Mouse (Mus musculus): ENCODE results near the gene Nos1ap. TPM values are rescaled to one million over a fixed set of nuclear protein-coding genes. Genes with fewer than 3 reads are reported as not detected.

Nos1ap gene
- polyA plus RNA-seq, 1 experiment from 2014 or later = 6.2 TPM

DNA sequence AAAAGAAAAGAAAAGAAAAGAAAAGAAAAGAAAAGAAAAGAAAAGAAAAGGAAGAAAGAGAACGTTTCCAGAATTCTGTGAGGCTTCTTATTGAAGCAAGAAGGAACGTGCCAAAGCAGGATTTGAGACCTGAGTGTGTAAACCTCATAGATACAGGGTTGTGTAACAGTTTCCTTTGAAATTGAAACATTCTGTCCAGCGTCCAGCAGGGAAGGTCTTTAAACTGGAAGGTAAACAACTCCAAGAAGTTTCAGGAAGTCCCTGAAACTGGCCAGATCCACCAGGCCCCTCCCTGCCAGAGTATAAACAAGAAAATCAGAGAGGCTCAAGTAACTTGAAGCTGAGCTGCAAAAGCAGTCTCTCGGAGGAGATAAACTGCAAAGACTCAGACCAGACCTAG, 870 bp upstream of the Nos1ap start:
- no peaks in the 10 kb centered on the region for H3K36me3 ChIP-seq (ENCODE audit: control insufficient read depth, insufficient read depth, low read length)
- H3K27me3 ChIP-seq (replicated peaks; ENCODE audit: control insufficient read depth, insufficient read depth, low read length) = no peaks in the 10 kb centered on the region
- no peak overlapping the region for H3K27ac ChIP-seq (ENCODE audit: low read length)
- no peak overlapping the region for H3K4me2 ChIP-seq (ENCODE audit: low read depth, low read length)
- 48% methylated on average over 4 of the region's 4 CpGs for WGBS
- no peak overlapping the region for H3K4me3 ChIP-seq (ENCODE audit: low read length)
- H3K9me3 ChIP-seq (ENCODE audit: control insufficient read depth, low read length) = peaks cover 4% of the 10 kb centered on the region; the same call in 1 of the 2 replicates
- no peak overlapping the region for H3K9ac ChIP-seq (ENCODE audit: low read depth, low read length)
- H3K4me1 ChIP-seq (ENCODE audit: control insufficient read depth, insufficient read depth, low read length) = peaks cover 8% of the 10 kb centered on the region; the same call in 1 of the 2 replicates
- ATAC-seq = no peak

DNA sequence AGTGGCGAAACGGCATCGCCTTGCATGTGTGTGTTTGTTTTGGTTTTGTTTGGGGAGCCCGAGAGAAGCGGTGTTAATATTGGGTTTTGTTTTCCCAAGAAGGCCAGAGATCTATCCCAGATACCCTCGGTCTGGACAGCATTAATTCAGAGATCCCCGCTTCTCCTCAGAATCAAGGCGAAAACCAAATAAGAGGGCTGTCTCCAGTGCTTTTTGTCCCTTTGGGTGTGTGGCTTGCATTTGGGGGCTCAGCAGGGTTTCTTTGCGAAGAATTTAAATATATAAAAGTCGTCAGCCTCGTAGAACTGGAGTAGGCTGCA, 340 bp upstream of the Nos1ap start:
- 0 out of 2 replicates have a peak overlapping the region, but pooled peaks have one; percentile 34 for H3K27ac ChIP-seq (ENCODE audit: low read length)
- 4% methylated on average over 11 of the region's 11 CpGs for WGBS

DNA sequence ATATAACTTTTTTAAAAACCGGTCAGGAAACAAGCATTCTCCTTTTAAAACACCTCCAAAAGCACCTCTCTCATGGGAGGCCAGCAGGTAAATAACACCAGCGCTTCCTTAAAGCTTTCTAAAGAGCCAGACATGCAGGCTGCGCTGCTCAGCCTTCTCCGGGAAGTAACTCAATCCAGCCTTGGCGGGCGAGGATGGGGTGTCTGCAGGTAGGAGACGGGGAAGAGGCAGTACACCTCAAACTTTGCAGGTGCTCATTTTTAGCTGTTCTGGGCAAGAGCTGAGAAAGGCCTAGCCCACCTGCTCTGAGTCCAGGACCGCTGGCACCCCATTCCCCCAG, 812 bp downstream of the Nos1ap start:
- ATAC-seq = peak; percentile 43
- Histone ChIP-seq H3K4me2 (ENCODE audit: low read depth, low read length) (peak overlapping the region; percentile 97), H3K4me3 (ENCODE audit: low read length) (peak overlapping the region; percentile 69), H3K27me3 (replicated peaks; ENCODE audit: control insufficient read depth, insufficient read depth, low read length) (no peaks in the 10 kb centered on the region), H3K27ac (ENCODE audit: low read length) (no peak overlapping the region), H3K9me3 (ENCODE audit: control insufficient read depth, low read length) (peaks cover 7% of the 10 kb centered on the region; the same call in 1 of the 2 replicates), H3K9ac (ENCODE audit: low read depth, low read length) (peak overlapping the region; percentile 88), H3K4me1 (ENCODE audit: control insufficient read depth, insufficient read depth, low read length) (peaks cover 8% of the 10 kb centered on the region; the same call in 1 of the 2 replicates), H3K36me3 (ENCODE audit: control insufficient read depth, insufficient read depth, low read length) (no peaks in the 10 kb centered on the region)
- WGBS = 5% methylated on average over 8 of the region's 8 CpGs

More for the DNA sequence above, 340 bp upstream of the Nos1ap start:
- H3K36me3 ChIP-seq (ENCODE audit: control insufficient read depth, insufficient read depth, low read length) = no peaks in the 10 kb centered on the region
- H3K9ac ChIP-seq (ENCODE audit: low read depth, low read length) = peak overlapping the region; percentile 88
- no peak for ATAC-seq
- H3K9me3 ChIP-seq (ENCODE audit: control insufficient read depth, low read length) = peaks cover 7% of the 10 kb centered on the region; the same call in 1 of the 2 replicates
- H3K4me3 ChIP-seq (ENCODE audit: low read length) = peak overlapping the region; percentile 69
- H3K27me3 ChIP-seq (replicated peaks; ENCODE audit: control insufficient read depth, insufficient read depth, low read length) = no peaks in the 10 kb centered on the region
- H3K4me1 ChIP-seq (ENCODE audit: control insufficient read depth, insufficient read depth, low read length) = peaks cover 8% of the 10 kb centered on the region; the same call in 1 of the 2 replicates
- H3K4me2 ChIP-seq (ENCODE audit: low read depth, low read length) = peak overlapping the region; percentile 97

DNA sequence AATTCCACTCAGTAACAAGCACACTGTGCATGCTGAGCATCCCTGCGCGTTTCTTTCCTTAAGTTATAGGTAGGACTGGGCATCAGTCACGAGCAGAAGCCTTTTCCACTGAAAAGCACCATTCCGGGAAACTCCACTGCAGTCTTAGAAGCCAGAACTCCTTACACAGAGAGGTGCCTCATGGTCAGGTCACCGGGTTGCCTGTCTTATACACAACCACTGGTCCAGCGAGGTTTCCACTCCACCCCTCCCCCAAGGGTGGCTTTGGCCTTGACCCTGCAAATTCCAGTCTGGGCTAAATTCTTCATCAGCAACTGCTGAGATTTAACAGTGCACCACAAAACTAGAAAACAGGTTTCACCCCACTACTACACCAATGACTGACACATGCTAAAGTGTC, 1.3 kb downstream of the Nos1ap start:
- no peak for ATAC-seq
- no peaks in the 10 kb centered on the region for H3K36me3 ChIP-seq (ENCODE audit: control insufficient read depth, insufficient read depth, low read length)
- peak overlapping the region; percentile 69 for H3K4me3 ChIP-seq (ENCODE audit: low read length)
- no peak overlapping the region for H3K27ac ChIP-seq (ENCODE audit: low read length)
- peaks cover 8% of the 10 kb centered on the region; the same call in 1 of the 2 replicates for H3K4me1 ChIP-seq (ENCODE audit: control insufficient read depth, insufficient read depth, low read length)
- H3K4me2 ChIP-seq (ENCODE audit: low read depth, low read length) = peak overlapping the region; percentile 97
- 29% methylated on average over 6 of the region's 6 CpGs for WGBS
- no peak overlapping the region for H3K9ac ChIP-seq (ENCODE audit: low read depth, low read length)
- peaks cover 7% of the 10 kb centered on the region; the same call in 1 of the 2 replicates for H3K9me3 ChIP-seq (ENCODE audit: control insufficient read depth, low read length)
- no peaks in the 10 kb centered on the region for H3K27me3 ChIP-seq (replicated peaks; ENCODE audit: control insufficient read depth, insufficient read depth, low read length)

DNA sequence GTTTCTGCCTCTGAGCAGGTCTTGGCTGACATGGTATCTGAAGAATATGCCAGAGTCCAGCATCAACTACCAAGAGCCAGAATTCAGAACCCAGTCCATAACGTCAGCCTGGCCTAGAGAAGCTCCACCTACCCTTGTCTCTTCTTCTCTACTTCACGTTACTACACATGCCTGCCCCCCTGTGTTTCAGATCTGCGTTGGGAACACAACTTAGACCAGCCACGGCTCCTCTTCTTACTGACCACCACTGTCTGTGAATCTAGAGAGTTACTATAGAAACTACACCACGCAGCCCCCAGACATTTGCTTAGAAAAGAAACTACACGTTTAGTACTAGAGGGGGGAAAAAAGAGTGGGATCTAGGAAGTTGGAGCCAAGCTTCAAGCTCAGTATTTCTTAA, 2.9 kb downstream of the Nos1ap start:
- H3K27ac ChIP-seq (ENCODE audit: low read length) = no peak overlapping the region
- H3K27me3 ChIP-seq (replicated peaks; ENCODE audit: control insufficient read depth, insufficient read depth, low read length) = no peaks in the 10 kb centered on the region
- 80% methylated on average over 6 of the region's 6 CpGs for WGBS
- H3K9ac ChIP-seq (ENCODE audit: low read depth, low read length) = no peak overlapping the region
- peaks cover 8% of the 10 kb centered on the region; the same call in 1 of the 2 replicates for H3K4me1 ChIP-seq (ENCODE audit: control insufficient read depth, insufficient read depth, low read length)
- H3K4me3 ChIP-seq (ENCODE audit: low read length) = no peak overlapping the region
- H3K4me2 ChIP-seq (ENCODE audit: low read depth, low read length) = no peak overlapping the region
- ATAC-seq = no peak
- H3K36me3 ChIP-seq (ENCODE audit: control insufficient read depth, insufficient read depth, low read length) = no peaks in the 10 kb centered on the region
- peaks cover 7% of the 10 kb centered on the region; the same call in 1 of the 2 replicates for H3K9me3 ChIP-seq (ENCODE audit: control insufficient read depth, low read length)

DNA sequence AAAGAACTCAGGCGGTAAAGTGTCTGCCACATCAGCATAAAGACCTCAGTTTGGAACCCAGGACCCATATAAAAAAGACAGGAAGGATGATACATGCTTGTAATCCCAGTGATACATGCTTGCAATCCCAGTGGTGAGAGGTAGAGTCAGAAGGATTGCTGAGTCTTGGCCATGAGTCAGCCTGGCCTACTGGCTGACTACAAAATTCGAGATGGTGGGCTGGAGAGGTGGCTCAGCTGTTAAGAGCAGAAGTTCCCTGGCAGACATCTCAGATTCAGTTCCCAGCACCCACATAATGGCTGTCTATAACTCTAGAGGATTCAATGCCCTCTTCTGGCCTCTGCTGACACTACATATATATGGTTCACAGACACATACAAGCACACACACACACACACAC, 5.7 kb downstream of the Nos1ap start:
- no peak for ATAC-seq
- Histone ChIP-seq H3K27me3 (replicated peaks; ENCODE audit: control insufficient read depth, insufficient read depth, low read length) (no peaks in the 10 kb centered on the region), H3K27ac (ENCODE audit: low read length) (no peak overlapping the region), H3K9ac (ENCODE audit: low read depth, low read length) (no peak overlapping the region), H3K36me3 (ENCODE audit: control insufficient read depth, insufficient read depth, low read length) (no peaks in the 10 kb centered on the region), H3K9me3 (ENCODE audit: control insufficient read depth, low read length) (peaks cover 7% of the 10 kb centered on the region; the same call in 1 of the 2 replicates), H3K4me2 (ENCODE audit: low read depth, low read length) (no peak overlapping the region), H3K4me1 (ENCODE audit: control insufficient read depth, insufficient read depth, low read length) (peaks cover 15% of the 10 kb centered on the region; the same call in 1 of the 2 replicates), H3K4me3 (ENCODE audit: low read length) (no peak overlapping the region)
- WGBS = 83% methylated on average over 2 of the region's 2 CpGs

DNA sequence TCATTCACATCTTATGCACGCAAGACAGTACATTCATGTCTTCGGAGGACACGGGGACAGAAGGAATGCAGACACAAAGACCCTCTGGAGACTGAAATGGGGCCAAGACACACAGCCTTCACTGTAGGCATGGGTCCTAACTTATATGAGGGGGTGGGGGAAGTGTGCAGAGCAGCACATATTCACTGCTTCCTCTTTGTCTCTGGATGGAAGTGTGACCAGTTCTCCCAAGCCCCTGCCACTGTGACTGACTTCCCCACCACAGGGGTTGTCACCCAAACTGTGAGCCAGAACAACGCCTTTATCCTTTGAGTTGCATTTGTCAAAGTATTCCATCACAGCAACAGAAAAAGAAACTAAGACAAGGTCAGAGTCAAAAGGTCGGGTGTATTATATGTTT, 7.3 kb downstream of the Nos1ap start:
- Histone ChIP-seq H3K9ac (ENCODE audit: low read depth, low read length) (no peak overlapping the region), H3K4me3 (ENCODE audit: low read length) (no peak overlapping the region), H3K27me3 (replicated peaks; ENCODE audit: control insufficient read depth, insufficient read depth, low read length) (no peaks in the 10 kb centered on the region), H3K9me3 (ENCODE audit: control insufficient read depth, low read length) (peaks cover 7% of the 10 kb centered on the region; the same call in 1 of the 2 replicates), H3K4me2 (ENCODE audit: low read depth, low read length) (no peak overlapping the region), H3K27ac (ENCODE audit: low read length) (no peak overlapping the region), H3K36me3 (ENCODE audit: control insufficient read depth, insufficient read depth, low read length) (no peaks in the 10 kb centered on the region), H3K4me1 (ENCODE audit: control insufficient read depth, insufficient read depth, low read length) (0 out of 2 replicates have a peak, but pooled peaks cover 8% of the 10 kb centered on the region)
- WGBS = 88% methylated on average over 5 of the region's 5 CpGs
- no peak for ATAC-seq

DNA sequence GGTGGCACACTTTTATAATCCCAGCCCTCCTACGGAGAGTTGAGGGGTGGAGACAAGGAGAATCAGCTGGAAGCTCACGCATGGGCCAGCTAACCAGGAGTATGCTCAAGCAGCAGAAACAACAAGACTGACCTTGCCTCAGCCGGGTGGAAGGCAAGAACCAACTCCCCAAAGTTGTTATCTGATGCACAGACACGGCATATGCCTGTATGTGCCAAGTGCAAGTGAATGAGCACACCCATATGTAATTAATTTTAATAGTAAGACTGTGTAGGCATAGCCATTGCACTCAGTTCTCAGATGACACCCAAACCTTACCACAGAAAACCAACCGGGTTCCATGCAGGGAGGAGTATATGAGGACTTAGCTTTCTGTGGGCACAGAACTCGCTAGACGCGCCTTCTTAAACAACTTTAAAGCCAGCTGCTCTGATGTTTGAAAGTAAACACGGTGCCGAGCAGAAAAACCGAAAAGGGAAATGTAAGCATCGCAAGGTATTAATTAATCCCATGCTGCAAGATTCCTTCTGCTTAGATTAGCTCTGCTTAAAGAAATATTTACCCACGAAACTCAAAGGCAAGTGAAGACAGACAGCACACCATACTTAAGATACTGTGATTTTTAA, 9.1 kb downstream of the Nos1ap start:
- H3K9ac ChIP-seq (ENCODE audit: low read depth, low read length) = no peak overlapping the region
- peaks cover 3% of the 10 kb centered on the region; the same call in 1 of the 2 replicates for H3K9me3 ChIP-seq (ENCODE audit: control insufficient read depth, low read length)
- 41% methylated on average over 13 of the region's 13 CpGs for WGBS
- H3K4me1 ChIP-seq (ENCODE audit: control insufficient read depth, insufficient read depth, low read length) = peaks cover 13% of the 10 kb centered on the region; the same call in 1 of the 2 replicates
- no peaks in the 10 kb centered on the region for H3K36me3 ChIP-seq (ENCODE audit: control insufficient read depth, insufficient read depth, low read length)
- no peak for ATAC-seq
- H3K4me3 ChIP-seq (ENCODE audit: low read length) = no peak overlapping the region
- H3K27ac ChIP-seq (ENCODE audit: low read length) = no peak overlapping the region
- no peaks in the 10 kb centered on the region for H3K27me3 ChIP-seq (replicated peaks; ENCODE audit: control insufficient read depth, insufficient read depth, low read length)
- no peak overlapping the region for H3K4me2 ChIP-seq (ENCODE audit: low read depth, low read length)

DNA sequence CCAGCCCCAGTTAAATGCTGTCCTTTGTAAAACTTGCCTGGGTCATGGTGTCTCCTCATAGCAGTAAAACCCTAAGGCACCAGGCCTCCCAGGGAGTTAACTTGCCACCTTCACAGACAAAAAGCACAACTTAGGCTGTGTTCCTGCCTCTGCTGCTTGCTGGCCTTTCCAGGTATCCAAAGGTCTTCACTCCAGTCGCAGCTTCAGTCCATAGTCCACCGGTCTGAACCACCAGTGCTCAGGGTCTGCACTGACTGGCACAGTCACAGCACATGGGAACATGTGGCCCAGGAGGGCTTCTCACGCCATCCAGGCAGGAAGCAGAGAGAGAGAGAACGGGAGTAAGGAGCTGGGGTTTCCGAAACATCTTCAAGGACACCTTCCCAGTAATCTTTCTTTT, 10.2 kb downstream of the Nos1ap start:
- no peak overlapping the region for H3K9ac ChIP-seq (ENCODE audit: low read depth, low read length)
- H3K9me3 ChIP-seq (ENCODE audit: control insufficient read depth, low read length) = no peaks in the 10 kb centered on the region
- WGBS = 89% methylated on average over 5 of the region's 5 CpGs
- no peak overlapping the region for H3K4me2 ChIP-seq (ENCODE audit: low read depth, low read length)
- peaks cover 18% of the 10 kb centered on the region for H3K4me1 ChIP-seq (ENCODE audit: control insufficient read depth, insufficient read depth, low read length)
- H3K27ac ChIP-seq (ENCODE audit: low read length) = no peak overlapping the region
- no peaks in the 10 kb centered on the region for H3K36me3 ChIP-seq (ENCODE audit: control insufficient read depth, insufficient read depth, low read length)
- ATAC-seq = no peak
- H3K27me3 ChIP-seq (replicated peaks; ENCODE audit: control insufficient read depth, insufficient read depth, low read length) = no peaks in the 10 kb centered on the region
- H3K4me3 ChIP-seq (ENCODE audit: low read length) = no peak overlapping the region

DNA sequence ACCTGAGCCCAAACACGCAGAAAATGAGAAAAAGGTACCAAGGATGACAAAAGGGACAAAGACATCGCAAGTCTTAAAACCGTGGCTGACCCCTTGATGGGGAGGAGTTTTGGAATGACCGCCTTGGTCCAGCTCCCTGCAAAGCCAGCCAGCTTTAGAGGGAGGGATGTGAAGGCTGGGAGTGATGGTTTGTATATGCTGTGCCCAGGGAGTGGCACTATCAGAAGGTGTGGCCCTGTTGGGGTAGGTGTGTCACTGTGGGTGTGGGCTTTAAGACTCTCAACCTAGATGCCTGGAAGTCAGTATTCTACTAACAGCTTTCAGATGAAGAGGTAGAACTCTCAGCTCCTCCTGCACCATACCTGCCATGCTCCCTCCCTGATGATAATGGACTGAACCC, 10.6 kb downstream of the Nos1ap start:
- 97% methylated on average over 4 of the region's 4 CpGs for WGBS
- Histone ChIP-seq H3K4me3 (ENCODE audit: low read length) (no peak overlapping the region), H3K36me3 (ENCODE audit: control insufficient read depth, insufficient read depth, low read length) (no peaks in the 10 kb centered on the region), H3K4me2 (ENCODE audit: low read depth, low read length) (no peak overlapping the region), H3K9ac (ENCODE audit: low read depth, low read length) (no peak overlapping the region), H3K27me3 (replicated peaks; ENCODE audit: control insufficient read depth, insufficient read depth, low read length) (no peaks in the 10 kb centered on the region), H3K4me1 (ENCODE audit: control insufficient read depth, insufficient read depth, low read length) (peaks cover 18% of the 10 kb centered on the region), H3K9me3 (ENCODE audit: control insufficient read depth, low read length) (no peaks in the 10 kb centered on the region), H3K27ac (ENCODE audit: low read length) (no peak overlapping the region)
- ATAC-seq = no peak

Measured in intestine, embryonic 16.5 days (tissue).